Mouse (Mus musculus) kidney, adult 2 months (tissue): Measurements from ENCODE around the gene Mgat4e. TPM values are rescaled to one million over a fixed set of nuclear protein-coding genes. Genes with fewer than 3 reads are reported as not detected.

Experiments used
- DNase-seq: peaks from one replicate; pipeline ENCODE4 v3.0.0; 2021
- H3K27ac ChIP-seq: fragments of 200-500 bp; 2 replicates; pipeline ENCODE4 v1.5.1; 2012; ENCODE audit warnings: low read depth, low read length, control low read depth, inconsistent platforms; ENCODE audit not compliant: insufficient read depth
- H3K27me3 ChIP-seq: fragments of 200-500 bp; replicated peaks from 2 replicates; pipeline ENCODE4 v1.6.1; 2012; ENCODE audit warnings: mild to moderate bottlenecking, moderate library complexity, low read length, inconsistent platforms; ENCODE audit not compliant: control insufficient read depth, insufficient read depth
- H3K36me3 ChIP-seq: fragments of 200-500 bp; 2 replicates; pipeline ENCODE4 v1.6.1; 2012; ENCODE audit warnings: mild to moderate bottlenecking, moderate library complexity, low read length, inconsistent platforms; ENCODE audit not compliant: control insufficient read depth, insufficient read depth
- H3K4me1 ChIP-seq: fragments of 200-500 bp; 2 replicates; pipeline ENCODE4 v1.6.1; 2011; ENCODE audit warnings: low read length; ENCODE audit not compliant: control insufficient read depth, insufficient read depth
- H3K4me3 ChIP-seq: fragments of 200-500 bp; 2 replicates; pipeline ENCODE4 v1.5.1; 2011; ENCODE audit warnings: mild to moderate bottlenecking, low read depth, low read length, control low read depth; ENCODE audit not compliant: insufficient read depth
- CTCF ChIP-seq: fragments of 200-500 bp; conservative IDR thresholded peaks from 2 replicates; pipeline ENCODE4 v1.5.1; 2011; ENCODE audit warnings: low read depth, mild to moderate bottlenecking, control low read depth, low read length, moderate library complexity, mixed read lengths; ENCODE audit not compliant: insufficient read depth, insufficient read length
- POLR2A ChIP-seq: fragments of 200-500 bp; IDR thresholded peaks from one replicate; pipeline ENCODE4 v1.6.1; 2011; ENCODE audit warnings: low read depth, low read length, control low read depth
- WGBS: fragments of 180-500 bp; shearing (Covaris S2); methylation state at CpG from one replicate; pipeline ENCODE4 v1.1.7; 2018; 5-methylcytosine and 5-hydroxymethylcytosine counted together
- polyA plus RNA-seq: library from polyadenylated mRNA; depleted of rRNA; stranded (reverse); fragments of >200 nt; gene quantifications from 2 replicates; pipeline ENCODE4 v1.2.3, GENCODE M21; 2012

The Mgat4e gene
- polyA plus RNA-seq, 1 experiment: 0.11 TPM

GRCm38 (mm10) chr1:134513312-134513860 lies 36.1 kb downstream of the Mgat4e start:
- H3K36me3 ChIP-seq: no peaks in the 10 kb centered on the region
- DNase-seq: peak; percentile 22
- H3K27ac ChIP-seq: no peak overlapping the region
- no peaks in the 10 kb centered on the region for H3K4me1 ChIP-seq
- no peak for TF ChIP-seq CTCF
- TF ChIP-seq POLR2A: no peak
- 6% methylated on average over 38 of the region's 38 CpGs for WGBS
- no peaks in the 10 kb centered on the region for H3K27me3 ChIP-seq
- H3K4me3 ChIP-seq: peak overlapping the region; percentile 41

- H3K4me3 ChIP-seq: no peak overlapping the region
- H3K27ac ChIP-seq: no peak overlapping the region
- no peak for DNase-seq
- no peaks in the 10 kb centered on the region for H3K27me3 ChIP-seq
- no peaks in the 10 kb centered on the region for H3K36me3 ChIP-seq
- no peak for TF ChIP-seq POLR2A
- TF ChIP-seq CTCF: no peak
- 69% methylated on average over 6 of the region's 6 CpGs for WGBS
- no peaks in the 10 kb centered on the region for H3K4me1 ChIP-seq
Observed at GRCm38 (mm10) chr1:134512584-134512983, 36.9 kb downstream of the Mgat4e start.

- Histone ChIP-seq H3K36me3 (no peaks in the 10 kb centered on the region), H3K4me1 (no peaks in the 10 kb centered on the region), H3K27ac (no peak overlapping the region), H3K27me3 (no peaks in the 10 kb centered on the region), H3K4me3 (no peak overlapping the region)
- WGBS: 61% methylated on average over 4 of the region's 4 CpGs
- no peak for TF ChIP-seq POLR2A
- no peak for TF ChIP-seq CTCF
- DNase-seq: no peak
Observed at GRCm38 (mm10) chr1:134512183-134512582, 37.3 kb downstream of the Mgat4e start.

- H3K27me3 ChIP-seq: no peaks in the 10 kb centered on the region
- WGBS: 68% methylated on average over 7 of the region's 7 CpGs
- H3K36me3 ChIP-seq: peaks cover 1% of the 10 kb centered on the region; the same call in 1 of the 2 replicates
- no peaks in the 10 kb centered on the region for H3K4me1 ChIP-seq
- no peak overlapping the region for H3K4me3 ChIP-seq
- DNase-seq: no peak
- no peak for TF ChIP-seq CTCF
- TF ChIP-seq POLR2A: no peak
- no peak overlapping the region for H3K27ac ChIP-seq
Observed at GRCm38 (mm10) chr1:134510018-134510417, 39.5 kb downstream of the Mgat4e start.

GRCm38 (mm10) chr1:134506201-134506600 lies 43.3 kb downstream of the Mgat4e start:
- Histone ChIP-seq H3K4me3 (no peak overlapping the region), H3K4me1 (no peaks in the 10 kb centered on the region), H3K27me3 (no peaks in the 10 kb centered on the region), H3K27ac (no peak overlapping the region), H3K36me3 (peaks cover 1% of the 10 kb centered on the region; the same call in 1 of the 2 replicates)
- WGBS: 86% methylated on average over 8 of the region's 8 CpGs
- DNase-seq: no peak
- TF ChIP-seq CTCF (no peak), POLR2A (no peak)

GRCm38 (mm10) chr1:134500916-134501315 lies 48.6 kb downstream of the Mgat4e start:
- H3K36me3 ChIP-seq: no peaks in the 10 kb centered on the region
- no peak overlapping the region for H3K27ac ChIP-seq
- 100% methylated on average over 1 of the region's 1 CpGs for WGBS
- TF ChIP-seq CTCF (no peak), POLR2A (no peak)
- no peaks in the 10 kb centered on the region for H3K27me3 ChIP-seq
- peaks cover 4% of the 10 kb centered on the region for H3K4me1 ChIP-seq
- H3K4me3 ChIP-seq: no peak overlapping the region
- no peak for DNase-seq

GRCm38 (mm10) chr1:134495991-134496390 lies 53.5 kb downstream of the Mgat4e start:
- H3K36me3 ChIP-seq: no peaks in the 10 kb centered on the region
- no peaks in the 10 kb centered on the region for H3K27me3 ChIP-seq
- 51% methylated on average over 10 of the region's 10 CpGs for WGBS
- peaks cover 6% of the 10 kb centered on the region for H3K4me1 ChIP-seq
- H3K4me3 ChIP-seq: peak overlapping the region; percentile 17; the same call in 1 of the 2 replicates
- no peak for TF ChIP-seq CTCF
- TF ChIP-seq POLR2A: no peak
- peak; percentile 75 for DNase-seq
- H3K27ac ChIP-seq: 0 out of 2 replicates have a peak overlapping the region, but pooled peaks have one; percentile 32

- Histone ChIP-seq H3K27me3 (no peaks in the 10 kb centered on the region), H3K27ac (peak overlapping the region; percentile 90), H3K4me1 (peaks cover 6% of the 10 kb centered on the region), H3K4me3 (peak overlapping the region; percentile 85), H3K36me3 (no peaks in the 10 kb centered on the region; the same call in 1 of the 2 replicates)
- DNase-seq: no peak
- WGBS: 5% methylated on average over 5 of the region's 5 CpGs
- TF ChIP-seq POLR2A (no peak), CTCF (no peak)
Observed at GRCm38 (mm10) chr1:134495216-134495539, 54.3 kb downstream of the Mgat4e start.
